Mouse (Mus musculus): ENCODE results near the gene Galnt16.

The Galnt16 gene

DNA sequence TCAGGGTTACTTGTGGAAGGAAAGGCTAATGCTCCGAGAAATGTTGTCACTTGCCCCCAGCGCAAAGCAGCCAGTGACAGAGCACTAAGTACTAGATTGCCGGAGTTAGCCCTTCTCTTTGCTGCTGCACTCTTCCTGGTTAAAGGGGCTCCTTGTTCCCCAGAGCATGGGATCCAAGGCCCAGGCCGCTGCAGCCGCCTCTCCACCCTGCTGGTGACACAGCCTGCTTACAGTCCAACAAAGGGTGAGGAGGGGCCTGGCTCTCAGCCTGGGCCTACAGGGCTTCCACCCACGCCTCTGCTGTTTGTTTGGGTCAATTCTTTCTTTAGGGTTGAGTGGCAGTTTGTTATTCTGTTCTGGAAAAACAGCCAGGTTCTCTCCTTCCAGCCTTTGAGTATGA, 80.7 kb downstream of the Galnt16 start:
- DNase-seq (ENCODE audit: low spot score) = no peak

- DNase-seq (ENCODE audit: low spot score) = no peak
These were observed 83.7 kb downstream of the Galnt16 start for GRCm38 (mm10) chr12:80601597-80602269.

GRCm38 (mm10) chr12:80602432-80602831, 84.4 kb downstream of the Galnt16 start:
- no peak for DNase-seq (ENCODE audit: low spot score)

DNA sequence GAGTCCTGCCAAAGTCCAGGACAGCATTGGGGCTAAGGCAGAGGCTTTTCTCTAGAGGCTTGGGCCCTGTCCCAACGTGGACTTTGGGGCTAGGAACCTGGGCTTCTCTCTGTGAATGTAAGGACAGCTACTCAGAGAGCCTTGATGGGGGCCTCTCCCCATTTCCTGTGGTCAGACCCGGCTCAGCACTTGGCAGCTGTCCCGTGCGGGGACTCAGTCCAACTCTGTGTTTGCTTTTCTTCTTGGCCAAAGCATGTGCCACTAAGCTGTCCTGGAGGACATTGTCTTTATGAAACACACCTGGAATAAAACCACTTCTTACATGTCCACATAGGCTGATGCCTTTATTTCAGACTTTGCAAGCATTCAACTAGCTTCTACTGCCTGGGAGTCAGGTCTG, 85.5 kb downstream of the Galnt16 start:
- DNase-seq (ENCODE audit: low spot score) = no peak

GRCm38 (mm10) chr12:80604218-80604617, 86.1 kb downstream of the Galnt16 start:
- DNase-seq (ENCODE audit: low spot score) = no peak

DNA sequence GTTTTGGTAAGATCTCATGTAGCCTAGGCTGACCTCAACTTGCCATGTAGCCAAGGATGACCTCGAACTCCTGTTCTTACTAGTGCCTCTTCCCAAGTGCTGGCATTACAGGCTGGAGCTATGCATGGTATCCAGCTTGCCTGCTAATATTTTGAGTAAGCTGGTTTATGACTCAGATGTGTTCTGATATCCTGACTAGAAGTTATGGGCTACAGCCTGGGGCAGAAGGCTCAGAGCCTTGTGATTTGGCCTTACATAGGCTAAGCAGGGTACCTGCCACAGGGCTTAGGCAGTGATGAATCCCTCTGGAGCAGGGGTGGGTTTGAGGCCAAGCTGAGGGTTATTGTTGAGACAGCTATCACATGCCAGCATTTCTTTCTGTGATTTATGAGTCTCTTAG, 90.5 kb downstream of the Galnt16 start:
- no peak for DNase-seq (ENCODE audit: low spot score)

GRCm38 (mm10) chr12:80609928-80610327, 91.9 kb downstream of the Galnt16 start:
- no peak for DNase-seq (ENCODE audit: low spot score)

GRCm38 (mm10) chr12:80612113-80612791, 94.2 kb downstream of the Galnt16 start:
- DNase-seq (ENCODE audit: low spot score) = no peak

GRCm38 (mm10) chr12:80615371-80616257, 97.5 kb downstream of the Galnt16 start:
- no peak for DNase-seq (ENCODE audit: low spot score)

DNA sequence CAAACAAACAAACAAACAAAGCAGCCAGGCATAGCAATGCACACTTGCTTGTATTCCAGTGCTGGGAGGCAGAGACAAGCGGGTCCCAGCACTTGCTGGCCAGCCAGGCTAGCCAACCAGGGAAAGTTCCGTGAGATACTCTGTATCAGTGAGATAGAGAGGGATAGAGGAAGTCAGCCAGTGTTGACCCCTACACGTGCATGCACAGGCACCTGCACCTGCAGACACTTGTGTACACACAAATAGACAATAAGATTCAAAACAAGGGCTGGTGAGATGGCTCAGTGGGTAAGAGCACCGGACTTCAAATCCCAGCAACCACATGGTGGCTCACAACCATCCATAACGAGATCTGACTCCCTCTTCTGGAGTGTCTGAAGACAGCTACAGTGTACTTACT, 102.4 kb downstream of the Galnt16 start:
- DNase-seq (ENCODE audit: low spot score) = no peak

DNA sequence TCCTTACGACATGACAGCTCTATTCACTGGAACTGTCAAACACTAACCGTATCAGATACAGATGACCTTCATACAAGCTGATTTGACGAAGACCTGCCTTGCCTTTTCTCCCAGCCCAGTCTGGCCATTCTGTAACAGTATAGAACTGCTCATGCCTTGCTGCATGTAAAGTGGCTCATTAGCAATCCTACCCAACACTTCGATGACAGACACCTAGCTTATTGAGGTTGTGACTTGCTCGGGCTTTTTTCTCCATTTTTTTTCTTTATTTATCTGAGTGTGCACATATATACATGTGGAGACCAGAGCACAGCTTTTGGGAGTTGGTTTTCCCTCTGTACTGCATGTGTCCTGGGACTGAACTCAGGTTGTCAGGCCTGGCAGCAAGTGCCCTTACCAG, 113.7 kb downstream of the Galnt16 start:
- DNase-seq (ENCODE audit: low spot score) = no peak

DNA sequence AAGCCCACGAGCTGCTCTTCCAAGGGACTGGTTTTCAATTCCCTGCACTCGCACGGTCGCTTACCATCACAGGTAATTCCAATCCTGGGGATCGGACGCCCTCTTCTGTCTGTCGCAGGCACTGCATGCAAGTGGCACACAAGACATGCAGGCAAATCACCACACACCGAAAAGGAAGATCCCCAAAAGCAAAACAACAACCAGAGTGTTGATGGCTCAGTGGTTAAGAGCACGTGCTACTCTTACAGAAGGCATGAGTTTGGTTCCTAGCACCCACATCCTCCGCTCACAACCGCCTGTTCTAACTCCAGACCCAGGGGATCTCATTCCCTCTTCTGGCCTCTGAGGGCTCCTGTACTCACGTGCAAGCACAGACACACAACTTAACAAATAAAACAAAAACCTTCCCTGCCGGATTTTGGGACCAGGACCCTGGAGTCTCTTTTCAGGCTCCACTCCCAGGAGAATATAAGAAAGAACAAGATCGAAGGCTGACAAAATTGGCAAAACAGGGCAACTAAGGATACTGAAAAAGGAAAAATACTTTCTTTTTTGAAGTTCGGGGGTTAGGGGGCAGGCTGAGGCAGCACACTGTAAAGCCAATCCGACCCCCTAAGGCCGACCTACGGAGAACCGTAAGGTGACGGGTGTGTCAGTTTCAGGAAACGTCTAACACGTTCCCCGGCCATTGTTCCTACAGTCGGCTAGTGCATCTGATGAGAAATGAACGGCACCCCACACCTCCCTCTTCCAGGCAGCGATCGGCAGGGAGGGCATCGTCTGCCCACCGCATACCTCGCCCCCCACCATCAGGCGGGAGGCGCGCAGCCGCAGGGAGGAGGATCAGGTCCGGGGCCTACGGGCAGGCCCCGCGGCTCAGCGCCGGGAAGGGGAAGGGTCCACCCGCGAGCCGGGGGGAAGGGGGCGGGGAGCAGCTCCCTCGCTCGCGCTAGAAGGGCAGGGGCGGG, 124.9 kb downstream of the Galnt16 start:
- peak; percentile 45 for DNase-seq (ENCODE audit: low spot score)

DNA sequence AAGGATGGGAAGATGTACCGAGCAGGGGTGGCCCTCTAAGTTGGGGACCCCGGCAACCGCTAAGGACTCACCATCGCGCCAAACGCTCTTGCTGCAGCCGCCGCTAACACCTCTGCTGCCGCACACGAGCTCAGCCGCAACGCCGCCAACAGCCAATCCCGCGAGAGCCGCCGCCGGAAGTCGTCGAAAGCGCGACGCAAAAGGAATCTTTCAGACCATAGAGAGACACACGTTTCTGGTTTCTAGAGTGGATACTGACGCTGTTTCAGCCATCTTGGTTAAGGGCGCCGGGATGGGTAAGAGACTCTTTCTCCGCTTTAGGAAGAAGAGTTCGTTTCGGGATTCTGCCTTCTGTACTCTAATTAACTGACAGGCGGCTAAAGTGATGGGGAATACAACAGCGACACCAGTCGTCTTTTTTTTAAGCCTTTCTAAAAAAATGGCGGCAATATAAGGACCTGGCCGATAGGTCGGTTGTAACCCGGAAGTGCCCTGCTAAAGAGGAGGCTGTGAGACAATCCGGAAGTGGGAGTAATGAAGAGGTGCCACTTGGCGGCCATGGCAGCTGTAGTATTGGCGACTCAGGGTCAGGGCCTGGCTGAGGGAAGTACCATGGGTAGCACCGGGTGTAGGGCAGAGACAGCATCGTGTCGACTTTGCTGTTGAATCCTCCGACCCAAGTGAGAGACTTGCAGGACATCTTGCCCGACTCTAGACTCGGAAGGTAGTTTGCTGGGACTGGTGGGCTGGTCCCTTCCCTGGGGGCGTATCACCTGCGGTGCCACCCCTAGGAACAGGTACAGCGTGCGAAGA, 125.8 kb downstream of the Galnt16 start, which contains the start of the genes Slc39a9 and Erh:
Slc39a9 (plus strand) TSS at position 191 of the 813 bp plus-strand sequence.
Erh (minus strand) TSS at position 649 of the 813 bp plus-strand sequence.
- DNase-seq (ENCODE audit: low spot score) = peak; percentile 95

DNA sequence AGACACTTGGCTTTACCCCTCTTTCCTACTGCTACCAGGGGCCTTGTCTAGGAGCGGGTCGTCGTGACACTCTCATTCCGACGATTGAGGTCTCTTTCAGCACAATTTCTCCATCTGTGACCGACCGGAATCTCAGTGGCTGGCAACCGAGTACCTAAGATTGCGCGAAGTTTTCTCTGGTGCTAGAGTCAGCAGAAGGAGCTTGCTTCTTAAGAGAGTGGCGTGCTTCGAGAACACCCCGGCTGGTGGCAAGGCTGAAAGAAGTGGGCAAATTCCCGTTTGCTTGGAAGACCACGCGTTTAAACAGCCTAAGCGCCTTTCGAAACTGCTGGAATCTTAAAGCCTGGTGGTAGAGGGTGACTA, 126.4 kb downstream of the Galnt16 start:
- DNase-seq (ENCODE audit: low spot score) = no peak

GRCm38 (mm10) chr12:80646377-80646776, 128.3 kb downstream of the Galnt16 start:
- DNase-seq (ENCODE audit: low spot score) = no peak

DNA sequence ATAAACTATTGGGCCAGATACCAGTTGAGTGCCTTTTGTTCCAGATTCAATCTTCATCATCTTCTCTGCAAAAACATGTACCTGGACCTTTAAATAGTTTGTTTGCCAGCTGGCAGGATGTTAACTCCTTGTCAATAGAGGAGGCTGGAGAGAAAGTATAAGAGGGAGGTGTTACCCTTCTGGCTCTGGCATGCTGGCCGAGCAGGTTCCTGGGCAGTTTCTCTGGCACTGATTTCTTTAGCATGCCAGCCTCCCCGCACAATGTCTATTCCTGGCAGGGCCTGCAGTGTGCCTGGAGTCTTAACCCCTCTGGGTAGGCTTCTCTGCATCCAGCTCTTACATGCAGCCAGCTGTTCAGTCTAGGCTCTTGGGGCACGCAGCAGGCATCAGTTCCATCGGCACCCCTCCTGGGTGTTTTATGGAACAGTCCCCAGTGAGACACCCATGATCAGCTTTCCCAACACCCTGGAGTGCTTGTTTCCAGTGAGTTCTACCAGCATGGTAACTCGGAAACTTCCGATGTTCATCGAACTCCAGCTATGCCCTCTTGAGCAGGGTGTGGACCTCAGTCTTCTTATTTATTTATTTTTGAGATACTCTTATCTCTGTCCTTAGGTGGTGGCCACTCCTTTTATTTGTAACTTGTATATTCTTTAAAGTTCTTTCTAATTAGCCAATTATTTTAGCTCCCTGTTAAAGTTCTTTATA, 136.0 kb downstream of the Galnt16 start:
- DNase-seq (ENCODE audit: low spot score) = no peak

DNA sequence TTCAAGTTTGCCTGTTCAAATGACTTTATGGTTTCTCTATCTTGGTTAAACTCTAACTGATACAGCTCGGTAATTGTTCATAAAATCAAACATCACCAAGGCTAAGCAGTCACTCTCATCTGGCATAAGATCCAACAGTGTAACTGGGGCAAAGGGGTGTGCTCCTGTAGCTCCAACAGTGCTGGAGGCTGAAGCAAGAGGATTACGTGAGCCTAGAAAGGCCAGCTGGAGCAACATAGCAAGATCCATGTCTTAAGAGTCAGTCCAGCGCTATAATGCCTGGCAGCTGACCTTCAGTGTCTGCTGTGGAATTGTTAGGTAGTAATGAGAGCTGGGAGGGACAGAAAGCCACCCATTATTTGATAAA, 136.6 kb downstream of the Galnt16 start:
- DNase-seq (ENCODE audit: low spot score) = no peak

- no peak for DNase-seq (ENCODE audit: low spot score)
These were observed 140.6 kb downstream of the Galnt16 start for GRCm38 (mm10) chr12:80658661-80659060.

DNA sequence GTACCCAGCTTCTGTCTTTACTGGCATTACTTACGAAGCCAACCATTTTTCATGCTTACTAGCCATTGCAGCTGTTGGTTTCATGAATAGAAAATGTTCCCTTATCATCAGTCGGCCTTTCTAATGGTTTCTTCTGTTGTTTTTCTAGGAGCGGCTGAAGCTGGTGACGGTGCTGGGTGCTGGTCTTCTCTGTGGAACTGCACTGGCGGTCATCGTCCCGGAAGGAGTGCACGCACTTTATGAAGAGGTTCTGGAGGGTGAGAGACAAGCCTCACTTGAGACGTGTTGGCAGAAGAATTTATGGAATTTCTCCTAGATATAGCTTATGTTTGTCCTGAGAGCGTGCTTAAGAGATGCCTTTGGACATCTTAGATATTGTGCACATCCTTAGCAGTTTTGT, 144.2 kb downstream of the Galnt16 start:
- DNase-seq (ENCODE audit: low spot score) = no peak

GRCm38 (mm10) chr12:80663935-80664334, 145.9 kb downstream of the Galnt16 start:
- peak; percentile 9 for DNase-seq (ENCODE audit: low spot score)

Data from yolk sac, embryonic 10.5 days (tissue).